Mouse (Mus musculus) C2C12 (cell line): Measurements from ENCODE around the gene Pih1d1. TPM values are rescaled to one million over a fixed set of nuclear protein-coding genes. Genes with fewer than 3 reads are reported as not detected.

ENCODE experiments used
- H3K27me3 ChIP-seq: one replicate; pipeline ENCODE4 v1.6.1; 2011; ENCODE audit not compliant: control insufficient read depth, insufficient read depth, insufficient read length
- H3K36me3 ChIP-seq: one replicate; pipeline ENCODE4 v1.6.1; 2011; ENCODE audit not compliant: control insufficient read depth, insufficient read depth
- H3K4me3 ChIP-seq: one replicate; pipeline ENCODE4 v1.5.1; 2011; ENCODE audit warnings: mild to moderate bottlenecking, control low read depth; ENCODE audit not compliant: poor library complexity, insufficient read depth, severe bottlenecking
- H3K79me2 ChIP-seq: one replicate; pipeline ENCODE4 v1.6.1; 2011; ENCODE audit not compliant: control insufficient read depth, insufficient read depth
- H3K79me3 ChIP-seq: one replicate; pipeline ENCODE4 v1.6.1; 2011; ENCODE audit warnings: low read depth, control low read depth
- H3ac ChIP-seq: one replicate; pipeline ENCODE3; 2011; ENCODE audit warnings: low read depth; ENCODE audit not compliant: control insufficient read depth, insufficient read length
- CEBPB ChIP-seq: IDR thresholded peaks from one replicate; pipeline ENCODE4 v1.6.1; 2011; ENCODE audit warnings: low read depth, mild to moderate bottlenecking, control low read depth, moderate library complexity
- CTCF ChIP-seq: IDR thresholded peaks from one replicate; pipeline ENCODE4 v1.5.1; 2011; ENCODE audit not compliant: control insufficient read depth, insufficient read depth, insufficient read length
- FOSL1 ChIP-seq: IDR thresholded peaks from one replicate; pipeline ENCODE4 v1.8.0; 2011; ENCODE audit warnings: mild to moderate bottlenecking, low read length; ENCODE audit not compliant: poor library complexity, insufficient read depth, severe bottlenecking
- MAX ChIP-seq: IDR thresholded peaks from one replicate; pipeline ENCODE4 v1.6.1; 2011; ENCODE audit warnings: mild to moderate bottlenecking, control low read depth
- MYOD1 ChIP-seq: IDR thresholded peaks from one replicate; pipeline ENCODE4 v1.6.1; 2011; ENCODE audit warnings: low read depth; ENCODE audit not compliant: control insufficient read depth, insufficient read length
- MYOG ChIP-seq: IDR thresholded peaks from one replicate; pipeline ENCODE4 v1.6.1; 2011; ENCODE audit not compliant: control insufficient read depth, insufficient read length; ENCODE audit errors: extremely low read depth
- USF1 ChIP-seq: IDR thresholded peaks from one replicate; pipeline ENCODE4 v1.6.1; 2011; ENCODE audit warnings: low read depth, mild to moderate bottlenecking, control low read depth, moderate library complexity
- polyA plus RNA-seq: library from polyadenylated mRNA; unstranded; fragments of >200 nt; fragmentation: generic; extraction: Trizol; gene quantifications from one replicate; pipeline ENCODE4 v1.2.1, GENCODE M21; 2012; ENCODE audit warnings: missing spikeins

Pih1d1 gene
- polyA plus RNA-seq, 1 experiment, result 129 TPM

- Histone ChIP-seq H3K27me3 (peaks cover 20% of the 10 kb centered on the region), H3K79me3 (no peaks in the 10 kb centered on the region), H3K79me2 (no peaks in the 10 kb centered on the region), H3ac (no peak overlapping the region), H3K4me3 (no peak overlapping the region), H3K36me3 (no peaks in the 10 kb centered on the region)
- TF ChIP-seq MAX, result no peak
- peak; percentile 58 for TF ChIP-seq MYOD1
- TF ChIP-seq MYOG, result no peak
- no peak for TF ChIP-seq CTCF
- TF ChIP-seq USF1, result peak; percentile 7
Observed at GRCm38 (mm10) chr7:45191803-45192363, 37.8 kb downstream of the Pih1d1 start.

GRCm38 (mm10) chr7:45192585-45193310 is 38.6 kb downstream of the Pih1d1 start:
- Histone ChIP-seq H3K4me3 (no peak overlapping the region), H3K27me3 (peaks cover 16% of the 10 kb centered on the region), H3ac (no peak overlapping the region), H3K79me3 (no peaks in the 10 kb centered on the region), H3K36me3 (no peaks in the 10 kb centered on the region), H3K79me2 (no peaks in the 10 kb centered on the region)
- TF ChIP-seq MYOG, result no peak
- no peak for TF ChIP-seq USF1
- TF ChIP-seq CTCF, result no peak
- TF ChIP-seq CEBPB, result no peak
- no peak for TF ChIP-seq MAX

DNA sequence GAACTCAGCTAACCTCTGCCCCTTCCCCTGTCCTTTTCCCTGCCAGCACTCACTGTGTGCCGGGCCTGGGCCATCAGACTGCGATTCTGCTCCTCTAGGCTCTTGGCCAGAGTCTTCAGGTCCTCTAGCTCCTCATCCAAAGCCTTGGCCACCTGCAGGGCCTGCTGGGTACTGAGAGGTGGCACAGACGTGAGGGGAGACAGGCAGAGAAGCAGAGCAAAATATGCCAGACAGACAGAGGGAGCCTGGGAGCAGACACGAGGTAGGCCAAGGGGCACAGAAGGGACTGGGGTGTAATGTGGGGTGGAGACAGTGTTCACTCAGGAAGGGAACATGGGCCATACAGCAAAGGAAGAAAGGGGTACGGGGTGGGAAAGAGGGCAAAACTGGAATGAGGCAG is 39.3 kb downstream of the Pih1d1 start:
- no peak for TF ChIP-seq MYOG
- TF ChIP-seq FOSL1, result no peak
- no peak for TF ChIP-seq USF1
- H3K27me3 ChIP-seq, result peaks cover 9% of the 10 kb centered on the region
- H3K79me2 ChIP-seq, result no peaks in the 10 kb centered on the region

DNA sequence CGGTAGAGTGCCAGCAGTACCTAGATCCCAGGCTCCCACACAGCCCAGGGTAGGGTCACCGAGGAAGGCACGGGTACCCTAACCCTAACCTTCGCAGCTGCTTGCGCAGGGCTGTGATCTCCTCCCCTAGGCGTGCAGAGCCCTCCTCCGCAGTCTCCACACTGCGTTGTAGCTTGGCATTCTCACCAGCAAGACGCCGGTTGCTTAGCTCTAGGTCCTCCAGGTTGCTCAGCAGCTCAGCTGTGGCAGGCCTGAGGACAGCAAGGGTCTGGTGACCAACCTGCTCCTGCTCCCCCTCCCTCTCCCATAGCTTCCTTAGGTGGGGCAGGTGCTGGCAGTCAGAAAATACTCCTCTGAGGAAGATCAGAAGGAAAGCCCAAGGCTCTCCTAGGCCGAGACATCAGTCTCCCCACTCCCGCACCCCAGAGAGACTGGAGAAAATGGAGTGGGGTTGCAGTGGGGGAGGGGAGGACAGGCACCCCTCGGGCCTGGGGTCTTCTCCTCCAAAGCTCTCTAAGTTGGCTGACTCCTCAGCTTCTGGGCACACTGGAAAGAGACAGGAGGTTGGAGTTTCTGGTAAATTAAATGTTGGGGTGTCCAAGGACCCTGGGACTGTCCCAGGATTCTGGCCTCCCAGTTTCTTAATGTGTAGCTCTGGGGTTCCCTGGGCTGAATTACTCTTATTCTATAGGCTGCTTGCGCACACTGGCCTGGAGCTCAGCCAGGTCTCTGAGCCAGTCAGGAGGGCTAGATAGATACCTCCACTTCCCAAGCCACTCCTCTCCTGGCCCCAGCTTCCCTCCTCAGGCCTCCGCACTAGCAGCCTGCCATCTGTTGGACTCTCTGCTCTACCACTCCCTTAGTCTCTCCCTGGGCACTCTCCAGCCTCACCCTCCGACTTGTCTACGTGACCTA is 40.0 kb downstream of the Pih1d1 start:
- Histone ChIP-seq H3K36me3 (no peaks in the 10 kb centered on the region), H3K79me2 (no peaks in the 10 kb centered on the region), H3K79me3 (no peaks in the 10 kb centered on the region), H3K4me3 (no peak overlapping the region), H3K27me3 (peaks cover 5% of the 10 kb centered on the region), H3ac (no peak overlapping the region)
- no peak for TF ChIP-seq FOSL1
- no peak for TF ChIP-seq CTCF
- no peak for TF ChIP-seq CEBPB
- TF ChIP-seq USF1, result no peak
- TF ChIP-seq MYOG, result no peak
- no peak for TF ChIP-seq MAX
- TF ChIP-seq MYOD1, result no peak

More for the DNA sequence above, 39.3 kb downstream of the Pih1d1 start:
- Histone ChIP-seq H3ac (no peak overlapping the region), H3K79me3 (no peaks in the 10 kb centered on the region), H3K36me3 (no peaks in the 10 kb centered on the region), H3K4me3 (no peak overlapping the region)

- no peak overlapping the region for H3ac ChIP-seq
- no peaks in the 10 kb centered on the region for H3K79me2 ChIP-seq
- TF ChIP-seq USF1 (no peak), MYOG (no peak), MYOD1 (no peak), FOSL1 (no peak), MAX (no peak), CTCF (no peak), CEBPB (no peak)
- H3K36me3 ChIP-seq, result no peaks in the 10 kb centered on the region
- no peak overlapping the region for H3K4me3 ChIP-seq
- H3K27me3 ChIP-seq, result peaks cover 9% of the 10 kb centered on the region
- H3K79me3 ChIP-seq, result no peaks in the 10 kb centered on the region
Observed at GRCm38 (mm10) chr7:45195341-45196175, 41.5 kb downstream of the Pih1d1 start.
